Mouse (Mus musculus) retina, postnatal 7 days (tissue): ENCODE data around the gene Amigo2.

Experiments used
- DNase-seq: peaks from one replicate; pipeline ENCODE4 v3.0.0-alpha.2; 2012; ENCODE audit warnings: low read depth, low spot score

Gene Amigo2

DNA sequence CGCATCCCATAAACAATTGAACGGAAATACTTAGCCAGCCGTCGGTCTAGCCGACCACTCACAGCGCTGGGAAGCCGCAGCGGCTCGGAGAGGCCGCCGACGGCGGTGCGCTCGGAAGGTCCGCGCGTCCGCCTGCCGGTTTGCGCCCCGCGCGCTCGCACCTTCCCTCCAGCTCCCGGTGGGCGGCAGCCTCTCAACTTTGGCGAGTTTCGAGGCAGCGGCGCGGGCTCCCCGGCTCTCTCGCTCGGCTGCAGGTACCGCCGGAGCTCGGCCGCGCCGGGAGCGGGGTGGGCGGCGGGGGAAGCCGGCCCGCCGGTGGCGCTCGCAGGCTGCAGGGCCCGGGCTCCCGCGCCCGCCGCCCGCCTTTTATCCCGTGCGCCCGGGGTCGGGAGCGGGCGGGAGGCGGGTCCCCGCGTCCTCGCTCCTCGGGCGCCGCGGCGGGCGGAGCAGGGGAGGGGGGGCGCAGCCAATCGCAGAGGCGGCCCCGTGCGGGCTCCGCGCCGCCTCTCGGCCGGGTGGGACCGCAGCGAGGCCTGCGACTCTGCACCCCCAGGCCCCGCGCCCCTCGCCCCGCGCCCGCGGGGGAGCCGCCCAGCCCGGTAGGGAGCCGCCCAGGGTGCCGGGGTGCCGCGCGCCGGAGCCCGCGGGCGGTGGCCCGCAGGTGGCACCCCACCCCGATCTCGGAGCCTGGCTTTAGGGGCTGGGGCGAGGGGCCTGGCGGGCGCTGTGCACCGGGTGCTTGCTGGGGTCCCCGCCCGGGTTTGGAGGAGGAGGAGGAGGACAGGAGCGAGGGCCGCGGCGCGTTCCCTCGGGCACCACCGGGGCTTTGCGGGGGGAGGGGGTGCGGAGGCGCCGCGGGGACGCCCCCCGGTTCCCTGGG is at the start of gene Amigo2, which contains the start of gene Pced1b:
Gene Amigo2 (minus strand): TSS at position 377 of the 880 bp plus-strand sequence.
Gene Pced1b (plus strand): TSS at position 197 of the 880 bp plus-strand sequence.
- DNase-seq, result peak; percentile 33

DNA sequence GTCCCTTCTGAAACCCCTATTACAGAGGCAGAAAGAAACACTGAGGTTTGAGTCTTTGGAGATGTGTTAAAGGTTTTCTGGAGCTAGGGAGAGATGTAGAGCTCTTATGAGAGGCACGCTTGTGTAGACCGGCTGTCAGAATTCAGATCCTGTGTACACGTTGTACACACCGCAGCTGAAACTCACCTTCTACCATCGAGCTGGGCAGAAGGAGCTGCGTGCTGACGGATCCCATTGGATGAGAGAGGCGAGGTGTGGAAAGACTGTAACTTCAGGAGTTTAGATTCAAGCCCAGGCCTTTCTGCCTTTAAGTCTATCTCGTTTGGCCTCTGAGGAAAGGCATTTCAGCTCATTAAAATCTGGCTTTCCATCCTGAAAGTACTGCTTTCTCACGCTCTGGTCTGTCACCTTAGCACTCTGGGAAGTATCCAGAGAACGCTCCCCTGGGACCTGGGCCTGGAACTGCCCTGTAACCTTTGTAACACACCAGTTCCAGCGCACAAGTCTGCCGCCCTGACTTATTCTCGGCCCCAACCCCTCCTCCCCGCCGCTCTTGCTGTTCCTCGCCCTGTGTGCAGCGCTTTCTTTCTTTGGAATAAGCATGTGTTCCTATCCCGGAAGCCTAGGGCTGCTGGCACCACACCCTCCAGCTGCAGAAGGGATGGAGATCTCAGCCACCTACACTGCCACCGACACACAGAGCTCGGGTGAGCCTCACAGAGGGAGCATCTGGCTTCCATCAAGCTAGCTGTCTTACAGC is 44.4 kb upstream of the Amigo2 start:
- DNase-seq, result no peak

DNA sequence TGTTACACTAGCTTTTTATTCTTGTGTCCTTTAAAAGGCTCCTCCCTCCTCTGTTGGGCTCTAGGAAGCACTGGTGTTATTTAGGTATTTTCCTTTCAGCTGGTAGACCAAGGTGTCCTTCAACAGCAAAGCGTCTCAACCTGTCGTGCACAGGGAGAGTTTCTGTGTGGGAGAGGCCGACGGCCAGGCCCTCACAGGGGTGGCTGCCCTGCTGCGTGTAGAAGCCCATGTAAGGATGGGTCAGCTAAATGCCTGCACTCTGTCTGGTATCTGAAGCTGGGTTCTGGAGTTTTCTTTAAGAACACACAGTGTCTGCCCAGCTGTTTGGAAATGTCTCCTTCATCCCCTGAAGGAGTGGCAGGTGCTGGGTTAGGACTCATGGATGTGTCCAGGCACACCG is 43.3 kb upstream of the Amigo2 start:
- DNase-seq, result no peak

DNA sequence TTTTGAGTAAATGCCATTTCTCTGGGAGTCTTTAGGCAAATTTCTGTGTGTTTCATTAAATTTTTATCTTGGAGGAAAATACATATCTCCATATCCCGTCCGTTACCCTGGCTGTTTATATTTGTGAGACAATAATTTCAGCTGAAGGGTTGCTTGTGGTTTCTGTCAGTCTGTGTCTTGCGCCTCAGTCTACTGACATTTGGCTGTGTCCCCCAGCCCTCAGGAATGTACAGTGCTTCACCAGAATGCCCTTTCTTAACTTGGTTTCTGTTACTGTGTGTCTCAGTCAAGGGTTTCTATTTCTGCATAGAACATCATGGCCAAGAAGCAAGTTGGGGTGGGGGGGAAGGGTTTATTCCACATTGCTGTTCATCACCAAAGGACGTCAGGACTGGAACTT is 42.1 kb upstream of the Amigo2 start:
- DNase-seq, result no peak

DNA sequence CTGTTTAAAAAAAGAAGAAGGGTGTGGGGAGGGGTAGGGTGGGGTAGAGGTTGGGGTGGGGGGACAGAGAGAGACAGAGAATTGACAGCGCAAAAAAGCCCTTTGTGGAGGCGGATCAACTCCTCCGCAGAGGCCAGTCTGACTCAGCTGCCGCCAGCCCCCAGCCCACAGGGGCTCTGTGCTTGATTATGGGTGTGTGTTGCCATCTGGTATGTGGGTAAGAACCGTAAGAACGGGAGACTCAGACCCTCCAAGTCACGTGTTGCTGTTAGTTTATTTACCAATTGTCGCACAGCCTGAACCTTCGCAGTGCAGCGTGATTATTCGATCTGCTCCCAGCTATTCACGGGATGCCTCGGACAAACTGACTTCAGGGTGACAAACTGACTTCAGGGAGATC is 41.6 kb upstream of the Amigo2 start:
- no peak for DNase-seq

DNA sequence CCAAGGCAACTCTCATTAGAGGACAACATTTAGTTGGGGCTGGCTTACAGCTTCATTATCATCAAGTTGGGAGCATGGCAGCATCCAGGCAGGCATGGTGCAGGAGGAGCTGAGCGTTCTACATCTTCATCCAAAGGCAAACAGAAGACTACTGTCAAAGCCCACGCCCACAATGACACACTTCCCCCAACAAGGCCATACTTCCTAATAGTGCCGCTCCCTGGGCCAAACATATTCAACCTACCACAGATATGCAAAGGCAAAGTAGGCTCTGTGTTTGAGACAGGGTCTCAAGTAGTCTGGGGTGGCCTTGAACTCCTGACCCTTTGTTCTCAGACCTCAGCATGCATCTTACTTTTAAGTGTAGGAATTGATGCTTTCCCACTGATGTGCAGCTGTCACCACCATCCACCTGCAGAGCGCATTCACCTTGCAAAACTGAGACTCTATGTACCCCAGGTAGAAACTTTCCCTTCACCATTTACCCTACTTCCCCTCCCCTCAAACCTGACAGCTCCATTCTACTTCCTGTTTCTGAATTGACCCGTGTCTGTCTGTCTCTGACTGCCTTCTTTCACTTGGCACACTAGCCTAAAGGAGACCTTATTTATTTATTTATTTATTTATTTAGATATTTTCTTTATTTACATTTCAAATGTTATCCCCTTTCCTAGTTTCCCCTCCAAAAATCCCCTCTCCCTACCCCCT is 40.5 kb upstream of the Amigo2 start:
- DNase-seq, result no peak

DNA sequence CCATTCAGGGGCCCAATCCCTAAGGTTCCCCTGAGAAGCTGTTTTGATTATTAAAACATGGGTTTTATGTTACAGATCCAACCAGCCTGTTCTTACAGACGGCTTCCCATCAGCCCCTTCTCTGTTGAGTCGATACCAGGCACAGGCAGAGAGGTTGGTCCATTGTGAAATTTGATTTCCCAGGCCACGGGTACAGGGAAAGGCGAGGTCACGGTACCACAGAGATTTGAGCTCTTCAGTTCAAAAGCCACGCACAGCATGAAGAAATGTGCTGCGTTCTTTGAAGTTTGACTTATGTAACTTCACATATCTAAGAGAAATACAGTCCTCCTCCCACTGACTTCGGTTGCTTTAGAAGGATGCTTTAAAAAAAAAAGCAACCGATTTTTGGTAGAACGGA is 39.6 kb upstream of the Amigo2 start:
- DNase-seq, result no peak

DNA sequence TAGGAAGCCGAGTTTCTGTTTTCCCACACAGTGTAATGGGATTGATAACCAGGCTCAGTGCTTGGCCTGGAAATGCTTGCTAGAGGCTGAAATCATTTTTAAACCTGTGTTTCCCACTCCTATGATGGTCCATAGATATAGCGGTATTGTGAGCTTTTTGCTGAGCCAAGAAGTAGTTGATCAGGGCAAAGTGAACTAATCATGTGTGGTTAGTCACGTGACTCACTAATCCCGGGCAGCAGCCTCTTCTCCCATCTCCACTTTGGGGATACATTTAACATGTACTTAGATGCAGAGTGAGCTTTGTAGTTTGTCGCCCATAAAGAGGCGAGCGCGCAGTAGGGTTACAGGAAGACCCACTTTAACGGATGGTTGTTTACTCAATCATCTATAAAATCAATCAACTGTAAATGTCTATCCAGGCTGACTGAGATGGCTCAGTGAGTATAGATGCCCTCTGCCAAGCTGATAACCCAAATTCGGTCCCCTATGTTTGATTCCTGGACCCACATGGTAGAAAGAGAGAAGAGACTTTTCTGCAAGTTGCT is 38.7 kb upstream of the Amigo2 start:
- no peak for DNase-seq

DNA sequence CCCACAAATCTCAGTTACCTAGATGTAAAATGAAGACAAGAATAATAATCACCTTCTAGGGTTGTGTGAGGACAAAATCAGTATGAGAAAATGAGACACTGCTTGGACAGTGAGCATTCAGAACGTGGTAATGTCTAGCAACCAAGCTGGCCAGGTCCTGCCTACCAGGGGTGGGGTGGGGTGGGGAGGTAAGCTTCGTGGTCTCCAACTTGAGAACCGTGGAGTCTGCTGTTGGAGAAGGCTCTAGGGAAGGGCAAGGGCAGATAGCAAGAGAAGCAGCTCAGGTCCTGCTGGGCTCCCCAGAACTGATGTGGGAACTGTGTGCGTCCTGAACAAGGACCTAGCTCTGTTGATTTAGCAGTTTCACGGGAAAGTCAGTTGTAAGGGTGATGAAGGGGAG is 37.1 kb upstream of the Amigo2 start:
- DNase-seq, result no peak

DNA sequence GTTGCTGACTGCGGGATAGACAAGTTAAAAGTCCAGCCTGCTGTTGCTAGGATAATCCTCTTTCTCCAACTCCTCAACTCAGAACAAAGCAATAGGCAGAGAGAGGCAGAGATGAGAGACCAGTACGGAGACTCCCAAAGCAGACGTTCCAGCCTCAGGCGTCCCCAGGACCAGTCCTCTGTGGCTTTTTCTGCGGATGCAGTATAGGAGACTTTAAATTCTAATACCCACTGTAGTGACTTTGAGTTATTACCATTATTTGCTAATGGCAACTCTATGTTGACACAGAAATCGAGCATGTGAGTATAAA is 35.4 kb upstream of the Amigo2 start:
- no peak for DNase-seq

DNA sequence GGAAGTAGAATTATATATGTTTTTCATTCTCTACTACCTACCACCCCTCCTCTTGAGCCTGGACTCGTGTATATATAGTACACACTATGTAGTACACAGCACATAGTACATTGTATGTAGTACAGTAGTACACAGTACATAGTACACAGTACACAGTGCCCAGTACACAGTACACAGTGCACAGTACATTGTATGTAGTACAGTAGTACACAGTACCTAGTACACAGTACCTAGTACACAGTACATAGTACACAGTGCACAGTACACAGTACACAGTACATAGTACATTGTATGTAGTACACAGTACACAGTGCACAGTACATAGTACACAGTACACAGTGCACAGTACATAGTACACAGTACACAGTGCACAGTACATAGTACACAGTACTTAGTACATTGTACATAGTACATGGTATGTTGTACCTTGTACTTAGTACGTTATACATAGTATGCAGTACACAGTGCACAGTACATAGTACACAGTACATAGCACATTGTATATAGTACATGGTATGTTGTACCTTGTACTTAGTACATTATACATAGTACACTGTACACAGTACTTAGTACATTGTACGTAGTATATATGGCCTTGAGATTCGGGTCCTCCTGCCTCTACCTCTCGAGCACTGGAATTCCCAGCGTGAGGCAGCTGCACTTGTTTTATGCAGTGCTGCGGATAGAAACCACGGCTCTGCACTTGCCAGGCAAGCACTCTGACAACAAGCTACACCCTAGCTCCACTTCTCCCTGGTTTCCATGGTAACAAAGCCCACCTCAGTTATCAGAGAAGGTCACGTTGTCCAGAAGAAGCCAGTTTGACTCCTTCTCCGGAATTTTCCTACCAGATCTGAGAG is 34.9 kb upstream of the Amigo2 start:
- DNase-seq, result no peak

DNA sequence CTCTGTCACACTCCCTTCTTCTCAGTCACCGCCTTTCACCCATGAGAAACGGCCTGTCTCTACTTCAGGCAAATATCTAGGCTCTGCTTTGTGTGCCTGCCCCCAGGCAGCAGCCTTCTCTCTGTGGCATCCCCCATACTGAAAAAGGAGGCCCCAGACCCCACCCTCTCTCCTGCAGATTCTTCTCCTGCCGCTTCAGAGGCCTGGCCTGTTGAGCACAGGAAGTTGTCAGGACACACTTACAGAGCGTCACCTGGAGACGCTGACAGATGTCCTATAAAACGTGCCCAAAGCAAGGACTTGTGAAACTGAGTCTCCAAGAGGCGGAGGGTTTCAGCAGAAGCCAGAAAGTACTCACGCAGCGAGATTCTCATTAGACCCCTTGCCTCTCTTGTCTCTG is 33.7 kb upstream of the Amigo2 start:
- no peak for DNase-seq

DNA sequence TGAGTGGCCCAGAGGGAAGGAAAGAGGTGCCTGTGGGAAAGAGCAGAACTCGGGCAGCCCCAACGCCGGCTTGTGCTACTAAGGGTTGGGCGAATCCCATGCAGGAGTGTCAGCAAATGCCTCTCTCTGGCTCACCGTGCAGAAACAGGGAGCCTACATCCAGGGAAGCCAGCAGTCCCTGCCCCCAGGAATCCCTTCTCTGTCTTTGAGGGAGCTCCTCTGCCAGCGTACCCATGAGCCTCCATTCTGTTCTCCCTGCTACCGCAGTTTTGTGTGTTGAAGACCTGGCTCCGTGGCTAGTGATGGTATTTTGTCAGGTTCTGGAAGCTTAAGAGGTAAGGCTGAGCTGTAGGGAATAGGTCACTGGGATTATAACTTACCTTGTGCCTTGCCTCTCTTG is 33.0 kb upstream of the Amigo2 start:
- no peak for DNase-seq

DNA sequence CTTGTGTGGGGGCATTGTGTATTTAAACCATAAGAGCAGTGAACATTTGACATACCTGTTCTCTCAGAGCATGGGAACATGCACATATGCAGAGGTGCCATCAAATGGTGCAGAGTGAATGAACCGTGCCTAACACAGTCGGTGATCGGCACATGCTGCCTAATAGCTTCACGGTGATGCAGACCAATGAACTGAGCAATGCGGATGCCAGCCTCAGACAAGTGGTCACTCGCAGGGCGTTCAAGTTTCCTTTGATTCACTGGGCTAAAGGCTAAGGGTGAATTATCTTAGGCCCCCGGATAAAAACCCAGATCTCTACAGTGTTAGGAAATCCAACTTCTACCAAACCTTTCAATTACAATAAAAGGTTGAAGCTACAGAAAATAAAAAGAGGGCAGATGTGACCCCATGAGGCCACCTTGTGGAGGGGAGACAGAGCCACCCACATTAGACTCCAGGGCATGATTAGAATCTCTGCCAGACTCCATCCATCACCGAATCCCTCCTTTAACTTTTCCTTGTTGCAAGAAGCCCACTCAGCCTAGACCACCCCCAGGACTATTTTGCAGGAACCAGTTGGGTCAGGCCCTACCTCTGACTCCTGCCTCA is 31.4 kb upstream of the Amigo2 start:
- DNase-seq, result no peak

DNA sequence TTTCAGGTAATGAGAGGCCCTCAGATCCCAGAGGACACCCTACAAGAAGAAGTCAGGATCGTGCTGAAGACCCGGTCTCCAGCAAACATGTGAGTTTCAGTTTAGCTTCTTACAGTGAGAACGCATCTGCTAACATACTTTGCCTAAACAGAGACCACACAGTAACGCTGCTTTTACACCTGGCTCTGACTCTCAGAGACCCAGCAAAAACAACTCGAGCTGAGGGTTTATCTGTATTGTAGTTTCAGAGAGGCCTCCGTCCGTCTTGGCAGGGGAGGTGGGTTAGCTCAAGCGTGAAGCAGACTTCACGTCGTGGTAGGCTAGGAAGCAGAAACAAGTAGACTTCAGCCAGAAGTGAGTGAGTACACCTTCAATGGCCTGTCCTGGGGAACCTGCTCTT is 30.2 kb upstream of the Amigo2 start:
- DNase-seq, result no peak

DNA sequence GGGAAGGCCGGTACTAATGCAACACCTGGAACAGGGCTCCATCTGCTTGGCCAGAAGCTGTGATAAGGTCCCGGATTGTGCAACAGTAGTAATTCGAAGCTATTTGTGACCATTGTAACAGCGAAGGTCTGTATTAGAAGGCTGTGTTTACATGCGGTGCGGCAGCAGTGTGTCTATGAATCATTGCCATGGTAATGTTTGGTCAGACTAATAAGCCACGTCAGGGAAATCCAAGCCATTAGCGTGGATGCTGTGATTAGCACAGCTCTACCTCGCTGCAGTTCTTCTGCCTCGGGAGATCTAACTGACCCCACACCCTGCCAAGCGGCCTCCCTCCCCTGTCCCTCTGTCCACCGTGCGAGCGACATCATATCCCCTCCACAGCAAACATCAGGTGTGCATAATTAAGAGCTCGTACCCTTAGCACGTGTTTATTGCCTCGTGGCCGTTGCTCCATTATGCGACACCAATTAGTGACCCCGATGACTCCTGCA is 29.6 kb upstream of the Amigo2 start:
- no peak for DNase-seq

DNA sequence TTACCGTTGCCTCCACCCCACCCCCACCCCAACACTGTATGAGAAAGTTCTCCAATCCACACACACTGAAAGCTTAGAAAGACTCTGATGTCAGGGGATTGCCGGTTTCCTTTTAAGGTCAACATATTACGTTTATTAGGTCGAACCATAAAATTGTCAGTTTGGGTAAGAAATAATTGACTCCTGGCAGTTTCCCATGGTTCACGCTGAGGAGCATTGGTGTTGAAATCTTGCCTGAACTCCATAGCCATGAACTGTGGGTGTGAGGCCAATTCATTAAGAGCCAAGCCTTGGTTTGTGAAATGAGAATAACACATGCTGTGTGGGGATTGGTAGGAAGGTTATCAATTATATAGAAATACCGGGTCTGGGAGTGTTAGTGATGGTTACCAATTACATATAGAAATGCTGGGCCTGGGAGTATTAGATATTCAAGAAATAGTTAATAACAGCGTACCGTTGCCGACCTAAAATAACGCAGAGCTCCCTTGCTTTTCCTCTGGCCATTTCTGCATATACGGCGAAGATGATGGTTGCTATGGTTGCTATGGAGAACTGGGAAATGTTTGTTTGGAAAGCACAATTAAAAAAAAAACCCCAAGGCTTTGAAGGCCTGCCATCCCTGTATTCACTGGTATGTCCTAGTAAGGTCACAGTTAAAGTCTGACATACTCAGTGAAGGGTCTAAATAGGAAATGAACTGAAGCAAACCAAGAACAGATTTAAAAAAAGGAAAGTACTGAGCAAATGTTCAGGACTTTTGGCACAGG is 28.7 kb upstream of the Amigo2 start:
- DNase-seq, result no peak

DNA sequence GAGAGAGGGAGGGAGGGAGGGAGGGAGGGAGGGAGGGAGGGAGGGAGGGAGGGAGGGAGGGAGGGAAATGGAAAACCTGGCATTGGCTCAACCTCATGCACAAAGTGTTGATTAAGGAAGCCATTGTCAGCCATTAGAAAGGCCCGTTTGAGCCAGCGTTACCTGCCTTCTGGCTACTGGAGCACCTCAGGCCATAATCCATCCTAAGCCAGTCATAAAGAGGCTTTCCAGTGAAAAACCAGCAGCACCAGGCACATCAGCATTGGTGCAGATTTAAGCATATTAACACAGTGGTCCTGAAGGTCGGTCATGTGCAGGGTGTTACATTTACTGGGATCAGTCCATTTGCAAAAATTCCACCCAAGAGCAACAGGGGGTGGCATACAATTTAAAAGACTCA is 25.7 kb upstream of the Amigo2 start:
- no peak for DNase-seq

DNA sequence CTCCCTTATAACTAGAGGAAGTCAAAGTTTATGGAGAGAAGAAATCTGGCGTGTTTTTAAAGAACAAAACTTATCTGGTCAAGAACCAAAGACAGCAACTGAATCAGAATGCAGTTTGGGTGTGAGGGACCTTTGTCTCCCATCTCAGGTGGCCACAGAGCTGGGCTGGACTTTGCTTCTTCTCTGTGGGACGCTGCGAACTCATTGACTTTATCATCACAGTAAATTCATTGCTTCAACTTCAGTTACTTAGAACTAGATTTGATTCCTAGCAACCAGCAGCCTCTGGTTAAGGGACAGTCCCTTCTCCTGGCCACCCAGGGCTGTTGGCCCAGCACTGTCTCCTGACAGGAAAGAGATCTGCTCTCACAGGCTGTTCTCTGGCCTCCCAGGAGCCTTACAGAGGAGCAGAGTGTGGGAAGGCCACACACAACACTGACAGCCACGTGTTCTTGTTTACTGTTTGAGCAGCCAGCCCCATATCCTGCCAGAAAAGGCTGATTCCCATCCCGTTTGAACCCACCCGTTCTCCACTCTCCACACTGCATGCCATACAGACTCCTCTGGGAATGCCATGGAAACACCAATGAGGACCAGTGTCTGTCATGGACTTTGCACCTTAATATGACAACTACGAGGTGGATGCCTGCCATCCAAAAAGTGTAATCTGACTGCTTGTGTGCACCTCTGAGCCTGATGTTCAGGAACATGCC is 25.1 kb upstream of the Amigo2 start:
- no peak for DNase-seq
